Mouse (Mus musculus) embryonic fibroblast, embryonic 13.5 days (primary cell): Measurements from ENCODE around the gene Nfix. TPM values are rescaled to one million over a fixed set of nuclear protein-coding genes. Genes with fewer than 3 reads are reported as not detected.

Source experiments
- H3K27ac ChIP-seq: 2 replicates; pipeline ENCODE4 v1.5.1; 2012; ENCODE audit warnings: low read length, control low read depth, inconsistent platforms; ENCODE audit not compliant: insufficient read depth
- H3K4me1 ChIP-seq: 2 replicates; pipeline ENCODE4 v1.6.1; 2011; ENCODE audit warnings: low read length; ENCODE audit not compliant: control insufficient read depth, insufficient read depth
- H3K4me3 ChIP-seq: 2 replicates; pipeline ENCODE4 v1.5.1; 2011; ENCODE audit warnings: mild to moderate bottlenecking, control low read depth, low read length; ENCODE audit not compliant: insufficient read depth
- CTCF ChIP-seq: IDR thresholded peaks from 2 replicates; pipeline ENCODE4 v1.5.1; 2011; ENCODE audit warnings: mild to moderate bottlenecking, control low read depth, low read length, moderate library complexity, borderline replicate concordance; ENCODE audit not compliant: insufficient read depth
- POLR2A ChIP-seq: IDR thresholded peaks from 2 replicates; pipeline ENCODE4 v1.6.1; 2011; ENCODE audit warnings: low read depth, mild to moderate bottlenecking, control low read depth, low read length, moderate library complexity
- polyA plus RNA-seq: library from polyadenylated mRNA; stranded (reverse); fragments of >200 nt; gene quantifications from 2 replicates; pipeline ENCODE4 v1.2.4, GENCODE M21; 2011; ENCODE audit warnings: low read depth; ENCODE audit not compliant: missing spikeins, insufficient read length

Gene Nfix
- polyA plus RNA-seq, 1 experiment = 236 TPM

DNA sequence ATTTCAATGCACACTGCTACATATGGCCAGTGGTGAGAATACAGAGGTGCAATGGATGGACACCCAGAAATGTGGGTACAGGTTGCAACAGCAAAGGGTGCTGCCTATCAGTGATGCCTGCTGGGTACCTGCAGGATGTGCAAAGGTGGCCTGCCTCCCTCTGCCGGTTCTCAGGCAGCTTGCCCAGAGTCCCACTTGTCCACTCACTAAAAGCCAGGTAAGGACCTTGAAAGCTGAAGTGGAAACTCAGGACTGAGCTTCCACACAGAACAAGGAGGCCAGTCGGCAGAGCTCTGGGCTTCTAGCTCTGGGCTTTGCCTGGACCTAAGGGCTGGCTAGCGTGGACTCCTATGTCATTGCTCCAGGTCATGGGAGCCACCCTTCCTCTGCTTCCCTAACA is 88.8 kb downstream of the Nfix start:
- no peak for TF ChIP-seq POLR2A
- TF ChIP-seq CTCF = no peak
- Histone ChIP-seq H3K4me1 (peaks cover 18% of the 10 kb centered on the region), H3K27ac (peak overlapping the region; percentile 97), H3K4me3 (no peak overlapping the region)

GRCm38 (mm10) chr8:84709931-84710330 is 90.2 kb downstream of the Nfix start:
- no peak for TF ChIP-seq POLR2A
- Histone ChIP-seq H3K4me3 (no peak overlapping the region), H3K27ac (peak overlapping the region; percentile 21; the same call in 1 of the 2 replicates), H3K4me1 (peaks cover 18% of the 10 kb centered on the region)

DNA sequence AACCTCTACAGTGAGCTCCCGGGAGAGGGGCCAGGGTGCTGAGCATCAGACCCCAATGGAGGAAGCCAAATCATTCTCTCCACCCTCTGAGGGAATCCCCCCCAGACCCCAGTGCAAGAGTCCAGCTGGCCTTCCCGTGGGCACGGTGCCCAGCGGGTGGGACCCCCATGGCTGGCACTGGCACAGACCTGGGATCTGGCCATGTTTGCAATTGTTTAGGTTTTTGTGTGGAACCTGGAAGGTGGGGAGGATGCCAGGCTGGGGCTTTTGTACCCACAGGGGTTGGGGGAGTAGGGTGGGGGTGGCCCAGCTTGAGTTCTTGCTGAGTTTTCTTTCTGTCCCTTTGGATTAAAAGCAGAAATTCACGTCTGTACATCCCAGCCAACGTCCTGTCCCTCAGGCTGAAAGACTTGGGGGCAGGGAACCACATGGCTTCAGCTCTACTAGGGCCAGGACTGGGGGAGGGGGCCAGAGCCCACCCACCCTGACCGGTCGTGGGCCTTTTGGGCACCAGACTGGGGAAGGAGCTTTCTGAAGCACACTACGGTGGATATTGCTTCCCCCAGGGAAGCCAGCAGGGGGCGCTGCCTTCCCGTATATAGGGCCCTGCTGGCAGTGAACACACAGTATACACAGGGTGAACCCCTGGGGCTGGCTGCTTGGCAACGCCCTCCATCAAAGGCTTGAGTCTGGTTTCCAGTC is 91.2 kb downstream of the Nfix start:
- Histone ChIP-seq H3K4me3 (no peak overlapping the region), H3K4me1 (peaks cover 18% of the 10 kb centered on the region), H3K27ac (no peak overlapping the region)
- TF ChIP-seq CTCF (peak; percentile 65), POLR2A (no peak)

DNA sequence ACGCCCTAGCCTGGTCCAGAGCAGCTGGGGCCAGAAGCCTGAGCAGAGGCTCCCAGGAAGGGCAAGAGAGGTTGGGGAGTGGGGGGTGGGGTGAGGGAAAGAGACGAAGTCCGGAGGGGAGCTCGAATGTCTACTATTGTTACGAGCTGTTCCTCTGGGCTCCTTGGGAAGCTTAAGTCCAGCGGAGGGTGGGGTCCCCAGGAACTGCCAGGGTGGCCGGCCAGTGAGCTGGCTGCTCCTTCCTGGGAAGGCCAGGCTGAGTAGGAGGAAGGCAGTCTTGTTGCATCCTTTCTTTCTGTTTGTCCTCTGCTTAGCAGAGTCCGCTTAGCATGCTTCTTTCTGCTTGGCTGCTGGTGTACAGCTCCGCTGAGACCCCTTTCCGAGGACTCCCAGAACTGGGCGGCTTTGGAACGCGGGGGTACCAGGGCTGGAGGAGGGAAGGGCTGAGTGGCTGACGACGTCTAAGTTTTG is 92.0 kb downstream of the Nfix start:
- TF ChIP-seq CTCF (no peak), POLR2A (no peak)
- peaks cover 15% of the 10 kb centered on the region for H3K4me1 ChIP-seq
- no peak overlapping the region for H3K27ac ChIP-seq
- H3K4me3 ChIP-seq = no peak overlapping the region

DNA sequence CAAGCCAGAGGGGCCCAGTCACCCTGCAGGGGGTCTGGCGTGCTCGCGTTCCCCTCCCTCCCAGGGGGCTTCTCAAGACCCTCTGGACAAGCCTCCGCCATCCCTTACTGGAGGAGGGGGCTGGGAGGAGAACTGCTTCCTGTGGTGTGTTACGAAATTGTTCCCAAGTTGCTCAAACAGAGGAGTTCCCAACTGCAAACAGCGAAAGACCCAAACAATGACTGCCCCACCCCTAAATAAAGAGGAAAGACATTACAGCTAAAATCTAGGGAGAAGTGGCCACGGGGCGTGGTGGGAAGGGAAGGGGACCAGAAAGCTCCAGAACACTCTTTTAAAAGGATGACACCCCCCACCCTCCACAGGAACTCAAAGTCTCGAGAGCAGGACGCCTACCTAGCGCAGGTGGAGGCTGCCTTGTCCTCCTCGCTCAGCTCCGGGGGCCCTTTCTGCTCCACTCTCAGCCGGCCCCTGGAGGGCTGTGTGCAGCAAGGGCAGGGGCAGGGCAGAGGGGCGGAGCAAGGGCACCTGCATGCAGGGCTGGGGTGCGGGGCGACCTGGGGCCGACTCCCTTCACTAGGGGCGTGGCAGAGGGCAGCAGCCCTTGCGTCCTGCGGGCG is 92.8 kb downstream of the Nfix start:
- Histone ChIP-seq H3K4me1 (peaks cover 10% of the 10 kb centered on the region), H3K4me3 (no peak overlapping the region), H3K27ac (no peak overlapping the region)
- TF ChIP-seq CTCF = no peak
- TF ChIP-seq POLR2A = no peak

DNA sequence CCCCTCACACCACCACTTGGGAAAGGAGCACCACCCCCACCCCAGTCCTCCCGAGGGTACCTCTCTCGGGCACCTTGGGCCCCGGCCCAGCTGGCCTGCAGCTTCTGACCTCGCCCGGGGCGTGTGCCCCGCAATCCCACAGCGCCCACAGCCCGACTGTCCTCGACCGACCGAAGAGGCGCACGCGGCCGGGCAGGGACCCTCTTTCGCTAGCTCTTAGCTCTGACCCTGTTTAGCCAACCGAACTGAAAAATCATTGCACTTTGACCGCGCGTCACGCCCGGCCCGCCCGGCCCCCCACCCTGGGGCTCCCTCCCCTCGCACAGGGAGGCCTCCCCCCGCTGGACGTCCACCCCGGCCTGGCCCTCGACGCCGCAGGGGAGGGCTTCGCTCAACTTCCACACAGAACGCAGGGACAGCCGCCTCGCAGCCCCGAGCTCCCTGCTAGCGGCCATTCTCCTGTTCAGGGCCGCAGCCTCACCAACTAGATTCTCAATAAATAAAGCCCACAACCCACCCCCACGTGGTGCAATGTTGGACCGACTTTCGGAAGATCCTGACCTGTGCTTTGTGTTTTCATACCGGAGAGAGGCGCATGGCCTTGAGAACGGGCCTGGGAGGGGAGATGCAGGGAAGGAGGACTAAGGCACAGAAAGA is 93.4 kb downstream of the Nfix start:
- Histone ChIP-seq H3K4me3 (no peak overlapping the region), H3K4me1 (peaks cover 9% of the 10 kb centered on the region), H3K27ac (no peak overlapping the region)
- TF ChIP-seq POLR2A (no peak), CTCF (no peak)

DNA sequence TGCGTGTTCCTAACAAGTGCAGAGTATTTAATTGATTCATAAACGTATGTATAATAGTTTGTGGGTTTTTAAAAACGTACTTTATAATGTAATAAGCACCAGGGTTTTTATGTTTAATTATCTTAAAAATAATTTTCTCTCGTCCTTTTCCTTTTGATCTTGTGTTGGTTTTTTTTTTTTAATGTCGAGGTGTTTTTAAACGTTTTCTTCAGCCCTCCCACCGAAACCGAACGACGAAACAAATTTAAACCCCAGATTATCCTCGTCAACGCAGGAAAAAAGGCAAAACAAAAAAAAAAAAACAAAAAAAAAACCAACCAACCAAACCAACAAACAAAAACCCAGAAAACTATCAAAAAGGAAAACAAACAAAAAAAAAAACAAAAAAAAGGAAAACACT is 94.2 kb downstream of the Nfix start:
- Histone ChIP-seq H3K27ac (no peak overlapping the region), H3K4me1 (peaks cover 4% of the 10 kb centered on the region), H3K4me3 (no peak overlapping the region)
- TF ChIP-seq CTCF = no peak
- TF ChIP-seq POLR2A = no peak

GRCm38 (mm10) chr8:84704867-84705831 is 95.0 kb downstream of the Nfix start:
- TF ChIP-seq POLR2A = no peak
- TF ChIP-seq CTCF = no peak
- Histone ChIP-seq H3K4me3 (no peak overlapping the region), H3K4me1 (peaks cover 2% of the 10 kb centered on the region), H3K27ac (no peak overlapping the region)

DNA sequence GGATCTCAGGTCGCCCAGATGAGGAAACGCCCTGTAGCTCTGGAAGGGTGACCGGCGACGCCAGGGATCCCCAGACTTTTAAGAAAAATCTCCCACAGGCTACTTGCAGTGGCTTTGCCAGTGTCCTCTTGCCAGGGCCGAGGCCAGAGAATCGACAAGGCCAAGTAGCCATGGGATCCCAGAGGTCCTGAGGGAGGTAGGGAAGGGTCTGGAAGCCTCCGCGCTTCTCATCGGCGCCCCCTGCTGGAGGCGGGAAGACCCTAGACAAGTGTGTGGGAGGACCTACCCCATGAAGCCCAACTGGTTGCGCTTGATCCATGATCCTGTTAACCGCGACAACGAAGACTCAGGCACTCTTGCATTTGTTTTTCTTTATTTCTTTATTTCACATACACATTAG is 95.8 kb downstream of the Nfix start:
- H3K4me1 ChIP-seq = peaks cover under 1% of the 10 kb centered on the region; the same call in 1 of the 2 replicates
- no peak overlapping the region for H3K27ac ChIP-seq
- H3K4me3 ChIP-seq = no peak overlapping the region
- TF ChIP-seq POLR2A = no peak
- peak; percentile 51; the same call in 1 of the 2 replicates for TF ChIP-seq CTCF
